Mouse (Mus musculus) kidney, embryonic 14.5 days (tissue): Measurements from ENCODE around the gene Cnn1. TPM values are rescaled to one million over a fixed set of nuclear protein-coding genes. Genes with fewer than 3 reads are reported as not detected.
"Not testable (repeated sequence)": the region's sequence is repeated elsewhere in the genome, so short reads cannot be mapped to it uniquely, and the experiment has no call there.

ENCODE experiments used
- ATAC-seq: fragments of 200-750 bp; cut with Nextera tagmentation; 2 replicates; pipeline ENCODE4 v1.8.0; 2017; ENCODE audit warnings: moderate number of reproducible peaks, mild to moderate bottlenecking, moderate TSS enrichment, moderate library complexity; ENCODE audit not compliant: low FRiP score, low TSS enrichment
- H3K27ac ChIP-seq: fragments of 300-500 bp; sonication (generic); 2 replicates; pipeline ENCODE4 v1.5.1; 2014; ENCODE audit warnings: low read depth, mild to moderate bottlenecking, low read length, moderate library complexity, mixed read lengths
- H3K27me3 ChIP-seq: fragments of 300-500 bp; sonication (generic); 2 replicates; pipeline ENCODE4 v1.6.1; 2014; ENCODE audit warnings: mild to moderate bottlenecking, low read length; ENCODE audit not compliant: control insufficient read depth, insufficient read depth
- H3K36me3 ChIP-seq: fragments of 300-500 bp; sonication (generic); 2 replicates; pipeline ENCODE4 v1.6.1; 2014; ENCODE audit warnings: low read length, mixed read lengths; ENCODE audit not compliant: control insufficient read depth, insufficient read depth
- H3K4me1 ChIP-seq: fragments of 300-500 bp; sonication (generic); 2 replicates; pipeline ENCODE4 v1.6.1; 2014; ENCODE audit warnings: low read length, mixed read lengths; ENCODE audit not compliant: control insufficient read depth, insufficient read depth
- H3K4me2 ChIP-seq: fragments of 300-500 bp; sonication (generic); replicated peaks from 2 replicates; pipeline ENCODE4 v1.6.1; 2014; ENCODE audit warnings: low read depth, mild to moderate bottlenecking, low read length
- H3K4me3 ChIP-seq: fragments of 300-500 bp; sonication (generic); 2 replicates; pipeline ENCODE4 v1.5.1; 2014; ENCODE audit warnings: mild to moderate bottlenecking, low read length
- H3K9ac ChIP-seq: fragments of 300-500 bp; sonication (generic); 2 replicates; pipeline ENCODE4 v1.6.1; 2014; ENCODE audit warnings: low read depth, mild to moderate bottlenecking, low read length, moderate library complexity
- H3K9me3 ChIP-seq: fragments of 300-500 bp; sonication (generic); 2 replicates; pipeline ENCODE4 v1.6.1; 2016; ENCODE audit warnings: low read length; ENCODE audit not compliant: control insufficient read depth
- WGBS: fragments of 180-500 bp; shearing (Covaris S2); extraction: QIAGEN DNeasy Blood & Tissue Kit; methylation state at CpG from one replicate; pipeline ENCODE4 v1.1.7; 2014; 5-methylcytosine and 5-hydroxymethylcytosine counted together
- polyA plus RNA-seq: library from polyadenylated mRNA; unstranded; fragments of >200 nt; fragmentation: Nextera tagmentation; extraction: Ambion mirVana; gene quantifications from 2 replicates; pipeline ENCODE4 v1.2.1, GENCODE M21; 2014

The Cnn1 gene
- polyA plus RNA-seq, 1 experiment from 2014 or later = 4.7 TPM

DNA sequence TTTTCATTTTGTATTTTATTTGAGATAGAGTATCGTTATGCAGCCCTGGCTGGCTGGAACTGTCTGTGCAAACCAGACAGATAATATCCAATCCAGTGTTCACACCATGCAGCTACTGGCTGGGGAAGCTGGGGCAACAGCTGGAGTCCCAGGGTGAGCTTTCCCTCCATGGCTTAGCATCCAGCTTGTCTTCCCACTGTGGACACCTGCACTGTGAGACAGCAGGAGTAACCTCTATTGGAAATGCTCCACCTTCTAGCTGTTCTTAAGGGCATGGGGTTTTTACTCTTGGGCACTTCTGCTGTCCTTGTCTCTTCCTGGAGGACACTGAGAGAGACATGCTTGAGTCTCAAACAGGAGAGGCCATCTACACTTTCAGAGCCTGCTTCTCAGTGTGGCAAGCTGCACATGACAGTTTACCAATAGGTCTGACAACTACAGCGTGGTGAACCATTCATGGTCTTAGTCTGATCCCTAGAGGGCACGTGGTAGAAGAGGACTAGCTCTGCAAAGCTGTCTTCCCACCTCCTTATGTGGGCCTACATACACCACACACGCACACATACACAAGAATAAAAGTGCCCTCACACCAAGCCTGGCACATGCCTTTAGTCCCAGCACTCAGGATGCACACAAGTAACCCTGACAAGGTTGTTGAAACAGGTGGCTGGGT is 29.0 kb upstream of the Cnn1 start:
- WGBS = 64% methylated on average over 4 of the region's 4 CpGs
- ATAC-seq = peak; percentile 2
- peak overlapping the region; percentile 93; the same call in 1 of the 2 replicates for H3K9ac ChIP-seq

DNA sequence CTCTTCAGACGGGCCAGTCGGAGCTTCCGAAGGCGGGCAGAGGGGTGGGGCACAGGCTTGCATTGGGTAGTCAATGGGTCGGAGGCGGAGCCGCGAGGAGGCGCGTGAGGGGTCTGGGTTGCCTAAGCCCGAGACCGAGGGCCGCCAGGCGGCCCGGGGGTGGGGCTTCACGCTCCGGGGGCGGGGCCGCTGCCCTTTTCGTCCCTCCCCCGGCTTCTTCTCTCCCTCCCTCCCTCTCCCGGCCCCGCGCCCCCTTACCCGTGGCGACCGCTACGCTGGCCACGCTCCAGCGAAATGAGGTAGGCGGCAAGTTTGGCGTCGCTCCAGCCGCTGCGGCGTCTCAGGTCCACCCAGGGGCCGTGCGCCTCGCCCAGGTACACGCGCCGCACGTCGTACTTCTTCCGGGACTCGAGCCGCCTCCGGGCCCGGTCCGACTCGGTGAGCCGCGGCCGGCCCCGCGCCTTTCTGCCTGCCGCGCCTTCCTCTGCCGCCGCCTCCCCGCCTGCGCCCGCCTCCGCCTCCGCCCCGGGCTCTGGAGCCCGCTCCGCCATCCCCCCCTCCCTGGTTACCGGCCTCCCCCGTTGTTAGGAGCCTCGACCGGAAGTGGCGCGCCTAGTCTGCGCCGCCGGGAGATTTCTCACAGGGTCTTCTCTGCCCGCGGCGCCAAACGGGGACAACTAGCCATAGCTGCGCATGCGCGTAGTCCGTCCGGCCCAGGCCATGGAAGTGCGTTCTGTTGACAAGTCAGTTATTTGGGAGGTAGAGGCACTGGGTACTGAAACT is 28.0 kb upstream of the Cnn1 start, which contains the start of the genes Gm49318 and Zfp653:
Gm49318 (minus strand) TSS at position 469 of the 783 bp plus-strand sequence.
Zfp653 (minus strand) TSS at position 586 of the 783 bp plus-strand sequence.
- under 1% methylated on average over 86 of the region's 87 CpGs for WGBS
- no peaks in the 10 kb centered on the region for H3K9me3 ChIP-seq
- peak within 1 kb of the TSS; percentile 96 for H3K27ac ChIP-seq
- peak; percentile 98 for ATAC-seq
- H3K4me1 ChIP-seq = 0 out of 2 replicates have a peak, but pooled peaks cover 6% of the 10 kb centered on the region
- peaks cover 39% of the 10 kb centered on the region for H3K36me3 ChIP-seq
- H3K4me3 ChIP-seq = peak within 1 kb of the TSS; percentile 82
- H3K4me2 ChIP-seq = peak within 1 kb of the TSS; percentile 43
- H3K9ac ChIP-seq = peak within 1 kb of the TSS; percentile 93
- no peaks in the 10 kb centered on the region for H3K27me3 ChIP-seq

More for the DNA sequence above, 29.0 kb upstream of the Cnn1 start:
- H3K9me3 ChIP-seq = no peaks in the 10 kb centered on the region
- peaks cover 49% of the 10 kb centered on the region for H3K36me3 ChIP-seq
- peak overlapping the region; percentile 82 for H3K4me3 ChIP-seq
- no peak overlapping the region for H3K27ac ChIP-seq
- H3K27me3 ChIP-seq = no peaks in the 10 kb centered on the region
- H3K4me1 ChIP-seq = 0 out of 2 replicates have a peak, but pooled peaks cover 6% of the 10 kb centered on the region
- H3K4me2 ChIP-seq = peak overlapping the region; percentile 43

DNA sequence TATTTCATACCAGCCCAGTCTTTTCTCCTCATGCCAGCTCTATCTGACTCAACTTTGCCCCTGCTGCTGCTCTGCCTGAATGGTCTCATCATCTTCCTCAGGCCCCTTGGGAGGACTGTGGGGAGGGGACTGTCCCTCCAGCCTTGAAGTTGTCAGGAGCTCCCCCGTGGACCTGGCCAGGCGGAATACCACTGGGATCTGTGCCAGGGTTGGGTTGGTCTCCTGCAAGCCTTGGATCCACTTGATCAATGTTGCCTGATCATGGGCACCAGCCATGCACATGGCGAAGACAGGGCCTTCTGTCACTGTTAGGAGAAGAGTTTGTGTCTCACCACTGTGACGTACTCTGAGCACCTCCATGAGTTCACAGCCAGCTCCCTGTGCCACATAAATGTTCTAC is 26.7 kb upstream of the Cnn1 start:
- H3K9ac ChIP-seq = no peak overlapping the region
- H3K4me1 ChIP-seq = 0 out of 2 replicates have a peak, but pooled peaks cover 6% of the 10 kb centered on the region
- H3K27ac ChIP-seq = no peak overlapping the region
- H3K36me3 ChIP-seq = peaks cover 44% of the 10 kb centered on the region
- no peaks in the 10 kb centered on the region for H3K27me3 ChIP-seq
- H3K4me2 ChIP-seq = no peak overlapping the region
- H3K9me3 ChIP-seq = no peaks in the 10 kb centered on the region
- no peak for ATAC-seq
- H3K4me3 ChIP-seq = no peak overlapping the region
- 94% methylated on average over 4 of the region's 4 CpGs for WGBS

DNA sequence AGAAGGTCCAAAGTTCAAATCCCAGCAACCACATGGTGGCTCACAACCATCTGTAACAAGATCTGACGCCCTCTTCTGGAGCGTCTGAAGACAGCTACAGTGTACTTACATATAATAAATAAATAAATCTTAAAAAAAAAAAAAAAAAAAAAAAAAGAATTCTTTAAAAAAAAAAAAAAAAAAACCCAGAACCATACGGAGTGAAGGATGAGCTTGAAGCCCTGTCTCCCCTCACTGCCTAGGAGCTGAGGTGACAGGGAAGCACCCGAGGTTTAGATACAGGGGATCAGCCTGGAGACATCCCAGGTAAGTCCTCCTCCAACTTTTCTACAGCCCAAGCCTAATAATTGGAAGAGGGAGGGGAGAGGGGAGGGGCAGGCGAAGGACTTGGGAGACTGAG is 23.2 kb upstream of the Cnn1 start:
- H3K9ac ChIP-seq, H3K4me2 ChIP-seq, H3K4me3 ChIP-seq, H3K4me1 ChIP-seq, H3K27me3 ChIP-seq, H3K9me3 ChIP-seq, ATAC-seq, H3K27ac ChIP-seq: not testable (repeated sequence)
- 75% methylated on average over 5 of the region's 5 CpGs for WGBS
- H3K36me3 ChIP-seq = peaks cover 46% of the 10 kb centered on the region

DNA sequence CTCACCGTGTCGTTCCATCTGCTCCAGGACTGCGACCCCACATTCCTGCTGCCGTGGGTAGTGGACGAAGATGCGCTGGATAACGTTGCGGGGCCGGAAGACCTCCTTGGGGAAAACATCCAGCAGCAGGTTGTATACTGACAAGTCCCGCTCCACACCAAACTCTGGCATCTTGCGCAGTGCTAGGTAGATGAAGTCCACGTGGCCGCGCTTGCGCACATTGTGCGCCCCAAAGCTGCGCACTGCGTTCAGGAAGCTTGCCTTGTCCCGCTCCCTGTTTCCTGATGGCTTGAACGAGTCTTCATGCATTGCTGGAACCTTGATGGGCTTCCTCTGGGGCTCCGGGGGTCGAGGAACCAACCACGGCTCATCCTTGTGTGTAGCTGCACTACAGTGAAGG is 22.8 kb upstream of the Cnn1 start:
- Histone ChIP-seq H3K4me3 (no peak overlapping the region), H3K4me1 (no peaks in the 10 kb centered on the region), H3K9me3 (no peaks in the 10 kb centered on the region), H3K36me3 (peaks cover 46% of the 10 kb centered on the region), H3K27me3 (no peaks in the 10 kb centered on the region), H3K9ac (no peak overlapping the region), H3K27ac (no peak overlapping the region), H3K4me2 (no peak overlapping the region)
- ATAC-seq = no peak
- WGBS = 92% methylated on average over 23 of the region's 23 CpGs

DNA sequence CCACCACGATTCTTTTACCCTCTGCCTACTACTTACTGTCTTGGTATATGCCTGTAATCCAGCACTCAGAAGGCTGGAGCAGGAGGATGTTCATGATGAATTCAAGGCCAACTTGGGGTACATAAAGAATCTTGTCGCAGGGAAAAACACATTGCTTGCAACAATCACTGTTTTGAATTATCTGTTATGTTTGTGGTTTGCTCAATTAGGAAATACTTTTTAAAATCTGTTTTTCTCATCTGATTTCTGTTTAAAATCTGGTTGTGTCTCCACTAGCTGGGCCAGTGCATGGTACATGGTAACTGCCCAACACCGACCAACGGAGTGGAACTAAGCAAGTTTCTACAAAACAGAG is 14.4 kb upstream of the Cnn1 start:
- Histone ChIP-seq H3K36me3 (peaks cover 5% of the 10 kb centered on the region; the same call in 1 of the 2 replicates), H3K4me3 (peak overlapping the region; percentile 82), H3K9ac (peak overlapping the region; percentile 72), H3K4me1 (peaks cover 9% of the 10 kb centered on the region; the same call in 1 of the 2 replicates), H3K4me2 (peak overlapping the region; percentile 71), H3K9me3 (no peaks in the 10 kb centered on the region), H3K27ac (no peak overlapping the region), H3K27me3 (no peaks in the 10 kb centered on the region)
- WGBS = 38% methylated on average over 4 of the region's 4 CpGs
- ATAC-seq = no peak

DNA sequence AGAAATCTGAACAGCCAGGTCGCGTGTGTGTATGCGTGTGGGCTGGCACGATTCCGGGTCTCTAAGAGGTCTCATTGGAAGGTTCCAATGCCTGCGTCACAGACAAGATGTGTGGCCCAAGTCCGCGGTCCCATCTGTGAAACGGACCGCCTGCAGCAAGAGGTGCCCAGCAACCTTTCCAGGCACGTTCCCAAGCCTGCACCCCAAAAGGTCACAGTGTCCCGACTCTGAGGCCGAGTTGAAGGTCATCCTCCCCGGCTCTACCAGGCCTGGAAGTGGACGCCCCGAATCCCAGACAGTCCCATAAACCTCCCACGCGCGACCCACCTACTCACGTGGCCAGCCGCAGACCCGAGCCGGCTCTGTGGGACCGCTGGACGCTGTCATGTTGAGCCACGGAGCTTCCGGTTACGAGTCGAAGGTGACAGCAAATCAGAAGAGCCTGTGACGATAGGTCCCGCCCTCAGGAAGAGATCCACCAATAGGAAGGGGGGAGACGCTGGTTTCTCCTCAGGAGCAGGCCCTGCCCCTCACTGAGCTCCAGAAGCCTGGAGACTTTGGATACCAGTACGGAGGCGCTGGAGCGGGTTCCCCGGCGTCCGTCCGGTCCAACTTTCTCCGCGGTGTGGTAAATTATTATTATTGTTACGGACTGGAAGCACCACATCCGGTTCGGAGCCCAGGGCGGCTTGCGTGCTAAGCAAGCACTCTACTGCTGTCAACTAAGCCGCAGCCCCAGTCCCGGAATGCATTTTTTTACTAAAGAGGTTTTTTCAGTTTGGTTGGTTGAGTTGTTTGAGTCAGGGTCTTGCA is 13.8 kb upstream of the Cnn1 start, which contains the start of gene Ecsit:
Ecsit (minus strand) TSS at position 417 of the 813 bp plus-strand sequence.
- H3K4me1 ChIP-seq = peaks cover 9% of the 10 kb centered on the region; the same call in 1 of the 2 replicates
- ATAC-seq = peak; percentile 97
- H3K36me3 ChIP-seq = peaks cover 4% of the 10 kb centered on the region; the same call in 1 of the 2 replicates
- H3K9ac ChIP-seq = peak within 1 kb of the TSS; percentile 72
- H3K4me3 ChIP-seq = peak within 1 kb of the TSS; percentile 82
- under 1% methylated on average over 48 of the region's 48 CpGs for WGBS
- peak within 1 kb of the TSS; percentile 71 for H3K4me2 ChIP-seq
- peak within 1 kb of the TSS; percentile 85 for H3K27ac ChIP-seq
- H3K9me3 ChIP-seq = no peaks in the 10 kb centered on the region
- no peaks in the 10 kb centered on the region for H3K27me3 ChIP-seq

DNA sequence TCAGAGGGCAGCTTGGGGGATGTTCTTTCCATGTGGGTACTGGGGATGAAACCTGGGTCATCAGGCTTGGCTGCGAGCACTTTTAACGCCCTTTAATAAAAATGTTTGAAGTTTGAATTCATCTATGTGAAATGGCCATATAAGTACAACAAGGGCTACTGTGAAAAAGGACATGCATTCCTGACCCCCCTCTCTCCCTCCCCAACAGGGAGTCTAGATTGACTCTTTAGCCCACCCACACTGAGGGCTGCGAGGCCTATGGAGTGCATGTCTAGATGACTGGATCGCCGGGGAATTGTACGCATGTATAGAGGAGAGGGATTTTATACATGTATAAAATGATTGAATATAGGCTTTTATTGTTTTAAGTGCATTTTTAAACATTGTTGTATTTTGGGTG is 13.0 kb upstream of the Cnn1 start:
- peaks cover 9% of the 10 kb centered on the region; the same call in 1 of the 2 replicates for H3K4me1 ChIP-seq
- H3K36me3 ChIP-seq = no peaks in the 10 kb centered on the region
- 66% methylated on average over 6 of the region's 6 CpGs for WGBS
- peak overlapping the region; percentile 72 for H3K9ac ChIP-seq
- H3K27me3 ChIP-seq = no peaks in the 10 kb centered on the region
- H3K9me3 ChIP-seq = no peaks in the 10 kb centered on the region
- H3K27ac ChIP-seq = peak overlapping the region; percentile 85; the same call in 1 of the 2 replicates
- H3K4me2 ChIP-seq = peak overlapping the region; percentile 71
- peak overlapping the region; percentile 82 for H3K4me3 ChIP-seq
- no peak for ATAC-seq
